Mouse (Mus musculus): Measurements from ENCODE around the gene Pla2g2c. TPM values are rescaled to one million over a fixed set of nuclear protein-coding genes. Genes with fewer than 3 reads are reported as not detected.

Pla2g2c gene
- polyA plus RNA-seq, 1 experiment from 2014 or later = not detected

DNA sequence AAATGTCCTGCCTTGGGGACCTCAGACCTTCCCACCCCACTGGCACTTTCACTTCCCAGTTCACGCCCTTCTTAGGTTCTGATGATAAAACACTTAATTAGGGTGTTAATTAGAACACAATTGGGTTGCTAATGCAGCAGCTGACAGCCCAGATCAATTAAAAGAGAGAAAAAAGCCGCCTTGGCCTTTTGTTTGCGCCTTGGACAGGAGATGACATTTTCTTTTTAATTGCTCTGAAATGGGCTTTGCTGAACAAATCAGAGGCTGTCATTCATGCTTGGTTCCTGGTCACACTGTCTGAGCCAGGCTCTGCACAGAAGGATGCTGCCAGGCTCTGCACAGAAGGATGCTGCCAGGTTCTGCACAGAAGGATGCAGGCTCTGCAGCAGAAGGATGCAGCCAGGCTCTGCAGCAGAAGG is 35.5 kb upstream of the Pla2g2c start:
- ATAC-seq = no peak
- WGBS (ENCODE audit: insufficient replicate concordance) = 20% methylated on average over 3 of the region's 3 CpGs
- TF ChIP-seq CTCF (IDR thresholded peaks at IDR 0.05; ENCODE audit: low read depth) = no peak
- TF ChIP-seq EP300 (IDR thresholded peaks at IDR 0.05; ENCODE audit: low read depth) = no peak
- H3K36me3 ChIP-seq (replicated peaks; ENCODE audit: insufficient read depth, low read length) = no peaks in the 10 kb centered on the region
- H3K9me3 ChIP-seq (ENCODE audit: low read length) = no peaks in the 10 kb centered on the region
- DNase-seq = no peak
- no peaks in the 10 kb centered on the region for H3K4me1 ChIP-seq (ENCODE audit: insufficient read depth)
- H3K4me2 ChIP-seq (ENCODE audit: low read depth, low read length) = no peak overlapping the region
- H3K4me3 ChIP-seq (ENCODE audit: low read depth, low read length) = no peak overlapping the region
- H3K27ac ChIP-seq (ENCODE audit: low read depth) = no peak overlapping the region
- H3K9ac ChIP-seq (replicated peaks) = no peak overlapping the region
- peaks cover 3% of the 10 kb centered on the region; the same call in 1 of the 2 replicates for H3K27me3 ChIP-seq (ENCODE audit: insufficient read depth, low read length)

- 4% methylated on average over 4 of the region's 4 CpGs for WGBS (ENCODE audit: insufficient replicate concordance)
- Histone ChIP-seq H3K4me3 (ENCODE audit: low read depth, low read length) (no peak overlapping the region), H3K9me3 (ENCODE audit: low read length) (no peaks in the 10 kb centered on the region), H3K27ac (ENCODE audit: low read depth) (no peak overlapping the region), H3K27me3 (ENCODE audit: insufficient read depth, low read length) (peaks cover 3% of the 10 kb centered on the region; the same call in 1 of the 2 replicates), H3K36me3 (replicated peaks; ENCODE audit: insufficient read depth, low read length) (no peaks in the 10 kb centered on the region), H3K9ac (replicated peaks) (no peak overlapping the region), H3K4me1 (ENCODE audit: insufficient read depth) (no peaks in the 10 kb centered on the region), H3K4me2 (ENCODE audit: low read depth, low read length) (no peak overlapping the region)
- ATAC-seq (no peak), DNase-seq (no peak)
- TF ChIP-seq EP300 (IDR thresholded peaks at IDR 0.05; ENCODE audit: low read depth) (no peak), CTCF (IDR thresholded peaks at IDR 0.05; ENCODE audit: low read depth) (no peak)
Measured at GRCm38 (mm10) chr4:138690561-138690960, 34.0 kb upstream of the Pla2g2c start.

DNA sequence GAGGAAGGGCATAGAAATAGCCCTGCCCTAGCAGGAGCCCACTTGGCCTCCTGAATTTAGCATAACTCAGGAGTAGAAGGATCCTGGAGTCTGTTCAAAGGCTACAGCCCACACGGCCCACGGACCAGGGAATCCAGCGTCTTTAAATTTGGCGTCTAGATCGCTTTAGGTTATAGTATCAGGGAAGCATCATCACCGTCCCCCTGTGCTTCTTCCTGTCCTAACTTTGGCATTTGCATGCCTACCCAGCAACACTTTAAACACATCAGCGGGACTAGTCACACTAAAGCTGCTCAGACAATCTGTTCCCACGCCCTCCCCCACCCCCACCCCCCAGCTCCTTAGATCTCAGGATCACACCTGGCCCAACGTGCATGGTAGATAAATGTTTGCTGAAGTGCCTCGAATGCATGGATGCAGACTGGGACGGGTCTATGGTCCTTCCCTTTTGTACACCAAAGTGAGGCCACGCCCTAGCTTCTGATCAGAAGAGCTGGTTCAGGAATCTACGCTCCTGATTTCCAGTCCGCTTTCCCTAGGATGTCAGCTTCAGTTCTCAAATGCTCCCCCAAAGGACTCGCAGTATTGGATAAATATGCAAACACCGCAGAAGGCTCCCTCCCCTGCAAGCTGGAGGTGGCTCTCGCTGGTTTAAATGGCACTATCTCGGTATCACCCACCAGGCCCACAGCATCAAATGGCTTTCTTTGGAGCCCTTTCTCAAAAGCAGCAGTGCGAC is 33.0 kb upstream of the Pla2g2c start:
- TF ChIP-seq EP300 (IDR thresholded peaks at IDR 0.05; ENCODE audit: low read depth) = no peak
- no peak for TF ChIP-seq CTCF (IDR thresholded peaks at IDR 0.05; ENCODE audit: low read depth)
- H3K9me3 ChIP-seq (ENCODE audit: low read length) = no peaks in the 10 kb centered on the region
- no peaks in the 10 kb centered on the region for H3K36me3 ChIP-seq (replicated peaks; ENCODE audit: insufficient read depth, low read length)
- H3K4me1 ChIP-seq (ENCODE audit: insufficient read depth) = no peaks in the 10 kb centered on the region
- peaks cover 3% of the 10 kb centered on the region; the same call in 1 of the 2 replicates for H3K27me3 ChIP-seq (ENCODE audit: insufficient read depth, low read length)
- DNase-seq (no peak), ATAC-seq (no peak)
- no peak overlapping the region for H3K4me3 ChIP-seq (ENCODE audit: low read depth, low read length)
- WGBS (ENCODE audit: insufficient replicate concordance) = 8% methylated on average over 19 of the region's 19 CpGs
- no peak overlapping the region for H3K4me2 ChIP-seq (ENCODE audit: low read depth, low read length)
- H3K9ac ChIP-seq (replicated peaks) = no peak overlapping the region
- H3K27ac ChIP-seq (ENCODE audit: low read depth) = no peak overlapping the region

DNA sequence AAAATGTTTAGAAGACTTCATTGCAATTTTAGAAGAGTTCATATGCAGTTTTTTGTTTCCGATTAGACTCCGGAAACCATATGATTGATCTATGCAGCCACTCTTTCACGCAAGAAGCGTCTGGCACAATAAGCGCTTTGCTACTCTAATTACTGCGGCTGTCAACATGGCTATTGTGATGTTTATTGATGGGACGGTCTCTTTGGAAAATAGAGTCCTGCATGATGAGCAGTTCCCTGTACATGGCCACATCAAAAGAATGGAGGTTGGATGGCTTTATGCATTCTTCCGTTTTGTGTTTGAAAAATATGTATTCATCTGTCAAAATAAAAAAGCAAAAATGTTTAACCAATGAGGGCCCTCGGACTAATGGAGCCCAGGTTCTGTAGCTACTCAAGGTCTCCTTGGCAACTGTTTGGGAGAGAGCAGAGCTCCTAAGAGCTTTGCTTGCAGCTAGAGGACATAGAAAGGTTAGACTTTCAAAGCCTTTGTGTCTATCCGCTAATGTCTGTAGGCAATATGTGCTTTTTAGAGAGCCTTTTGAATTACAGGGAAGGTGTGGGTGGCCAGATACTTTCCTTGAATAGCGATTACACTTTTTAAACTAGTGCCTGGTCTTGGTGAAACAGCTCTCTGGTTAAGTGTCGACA is 31.4 kb upstream of the Pla2g2c start:
- WGBS (ENCODE audit: insufficient replicate concordance) = 73% methylated on average over 12 of the region's 12 CpGs
- no peak for TF ChIP-seq CTCF (IDR thresholded peaks at IDR 0.05; ENCODE audit: low read depth)
- no peak for TF ChIP-seq EP300 (IDR thresholded peaks at IDR 0.05; ENCODE audit: low read depth)
- DNase-seq (no peak), ATAC-seq (no peak)
- Histone ChIP-seq H3K9me3 (ENCODE audit: low read length) (no peaks in the 10 kb centered on the region), H3K9ac (replicated peaks) (no peak overlapping the region), H3K4me2 (ENCODE audit: low read depth, low read length) (no peak overlapping the region), H3K36me3 (replicated peaks; ENCODE audit: insufficient read depth, low read length) (no peaks in the 10 kb centered on the region), H3K4me1 (ENCODE audit: insufficient read depth) (no peaks in the 10 kb centered on the region), H3K4me3 (ENCODE audit: low read depth, low read length) (no peak overlapping the region), H3K27me3 (ENCODE audit: insufficient read depth, low read length) (peaks cover 3% of the 10 kb centered on the region; the same call in 1 of the 2 replicates), H3K27ac (ENCODE audit: low read depth) (no peak overlapping the region)

DNA sequence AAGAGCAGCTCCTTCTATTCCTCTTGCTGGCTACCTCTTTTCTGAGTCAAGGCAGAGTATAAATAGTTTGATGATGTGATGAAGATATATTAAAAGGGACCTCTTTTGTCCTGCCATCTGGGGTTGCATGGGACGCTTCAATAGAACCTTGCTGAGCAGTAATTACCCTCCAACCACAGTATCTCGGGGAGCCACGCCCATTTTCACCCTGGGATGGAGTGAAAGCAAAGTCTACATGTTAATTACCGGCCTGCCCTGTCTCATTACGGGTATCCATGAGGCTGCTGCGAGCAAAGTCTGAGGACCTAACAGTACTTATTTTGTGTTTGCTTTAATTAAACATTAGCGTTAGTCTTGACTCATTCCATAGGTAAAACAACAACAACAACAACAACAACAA is 27.9 kb upstream of the Pla2g2c start:
- Histone ChIP-seq H3K36me3 (replicated peaks; ENCODE audit: insufficient read depth, low read length) (no peaks in the 10 kb centered on the region), H3K9ac (replicated peaks) (no peak overlapping the region), H3K4me1 (ENCODE audit: insufficient read depth) (no peaks in the 10 kb centered on the region), H3K4me3 (ENCODE audit: low read depth, low read length) (no peak overlapping the region), H3K27me3 (ENCODE audit: insufficient read depth, low read length) (0 out of 2 replicates have a peak, but pooled peaks cover 3% of the 10 kb centered on the region), H3K4me2 (ENCODE audit: low read depth, low read length) (no peak overlapping the region), H3K9me3 (ENCODE audit: low read length) (no peaks in the 10 kb centered on the region), H3K27ac (ENCODE audit: low read depth) (no peak overlapping the region)
- TF ChIP-seq CTCF (IDR thresholded peaks at IDR 0.05; ENCODE audit: low read depth) (no peak), EP300 (IDR thresholded peaks at IDR 0.05; ENCODE audit: low read depth) (no peak)
- no peak for DNase-seq
- no peak for ATAC-seq
- 35% methylated on average over 7 of the region's 7 CpGs for WGBS (ENCODE audit: insufficient replicate concordance)

DNA sequence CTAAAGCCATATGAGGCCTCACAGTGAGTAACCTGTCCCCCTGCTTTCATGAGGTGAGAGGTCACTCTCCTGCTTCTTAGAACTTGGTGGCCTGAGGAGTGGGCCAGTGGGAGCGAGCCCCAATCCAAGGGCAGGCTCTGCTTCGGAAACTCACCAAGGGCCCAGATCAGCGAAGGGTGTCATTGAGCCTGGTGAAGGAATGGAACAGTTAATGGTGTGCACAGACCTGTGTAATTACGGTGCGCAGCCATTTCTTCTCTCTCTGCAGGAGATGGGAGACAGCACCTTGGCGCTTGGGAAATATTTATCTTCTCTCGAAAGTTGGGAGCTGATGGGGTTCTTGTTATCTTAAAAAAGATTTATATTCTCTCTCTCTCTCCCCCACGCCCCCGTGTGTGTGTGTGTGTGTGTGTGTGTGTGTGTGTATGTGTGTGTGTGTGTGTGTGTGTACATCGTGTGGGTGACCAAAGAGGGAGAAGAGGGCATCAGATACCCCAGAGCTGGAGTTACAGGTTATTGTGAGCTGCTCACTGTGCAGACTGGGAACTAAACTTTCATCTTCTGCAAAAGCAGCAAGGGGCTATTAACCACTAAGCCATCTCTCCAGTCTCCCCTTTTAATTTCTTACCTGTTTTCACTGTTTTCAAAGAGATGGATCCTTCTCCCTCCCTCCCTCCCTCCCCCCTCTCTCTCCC is 27.3 kb upstream of the Pla2g2c start:
- Histone ChIP-seq H3K27ac (ENCODE audit: low read depth) (no peak overlapping the region), H3K4me3 (ENCODE audit: low read depth, low read length) (no peak overlapping the region), H3K36me3 (replicated peaks; ENCODE audit: insufficient read depth, low read length) (no peaks in the 10 kb centered on the region), H3K9me3 (ENCODE audit: low read length) (no peaks in the 10 kb centered on the region), H3K27me3 (ENCODE audit: insufficient read depth, low read length) (0 out of 2 replicates have a peak, but pooled peaks cover 3% of the 10 kb centered on the region), H3K4me1 (ENCODE audit: insufficient read depth) (no peaks in the 10 kb centered on the region), H3K9ac (replicated peaks) (no peak overlapping the region), H3K4me2 (ENCODE audit: low read depth, low read length) (no peak overlapping the region)
- DNase-seq = no peak
- WGBS (ENCODE audit: insufficient replicate concordance) = 53% methylated on average over 10 of the region's 10 CpGs
- no peak for ATAC-seq
- TF ChIP-seq CTCF (IDR thresholded peaks at IDR 0.05; ENCODE audit: low read depth) (no peak), EP300 (IDR thresholded peaks at IDR 0.05; ENCODE audit: low read depth) (no peak)
